Mouse (Mus musculus) Muller cell, postnatal 12 days (primary cell): ENCODE results near the gene Spen.

Experiments used
- DNase-seq: peaks from one replicate; pipeline ENCODE4 v3.0.0-alpha.2; 2015; ENCODE audit errors: inconsistent ontology term

Gene Spen

GRCm38 (mm10) chr4:141530979-141531378 is 7.4 kb downstream of the Spen start:
- DNase-seq = no peak

DNA sequence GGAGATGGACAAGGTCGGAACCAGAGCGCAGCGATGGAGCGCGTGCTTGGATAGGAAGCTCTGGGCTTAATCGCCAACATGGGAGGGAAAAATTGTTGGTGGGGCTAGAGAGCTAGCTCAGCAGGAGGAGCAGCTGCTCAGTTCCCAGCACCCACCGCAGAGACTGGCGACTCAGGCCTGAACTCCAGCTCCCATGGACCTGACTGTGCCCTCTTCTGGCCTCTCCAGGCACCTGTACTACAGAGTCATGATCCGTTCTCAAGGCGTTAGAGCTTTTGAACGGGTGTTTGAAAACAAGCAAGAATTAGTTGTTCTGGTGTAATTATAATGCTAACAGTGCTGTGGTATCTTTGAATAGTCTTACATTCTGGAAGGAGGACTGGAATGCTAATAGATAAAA is 9.5 kb downstream of the Spen start:
- no peak for DNase-seq

DNA sequence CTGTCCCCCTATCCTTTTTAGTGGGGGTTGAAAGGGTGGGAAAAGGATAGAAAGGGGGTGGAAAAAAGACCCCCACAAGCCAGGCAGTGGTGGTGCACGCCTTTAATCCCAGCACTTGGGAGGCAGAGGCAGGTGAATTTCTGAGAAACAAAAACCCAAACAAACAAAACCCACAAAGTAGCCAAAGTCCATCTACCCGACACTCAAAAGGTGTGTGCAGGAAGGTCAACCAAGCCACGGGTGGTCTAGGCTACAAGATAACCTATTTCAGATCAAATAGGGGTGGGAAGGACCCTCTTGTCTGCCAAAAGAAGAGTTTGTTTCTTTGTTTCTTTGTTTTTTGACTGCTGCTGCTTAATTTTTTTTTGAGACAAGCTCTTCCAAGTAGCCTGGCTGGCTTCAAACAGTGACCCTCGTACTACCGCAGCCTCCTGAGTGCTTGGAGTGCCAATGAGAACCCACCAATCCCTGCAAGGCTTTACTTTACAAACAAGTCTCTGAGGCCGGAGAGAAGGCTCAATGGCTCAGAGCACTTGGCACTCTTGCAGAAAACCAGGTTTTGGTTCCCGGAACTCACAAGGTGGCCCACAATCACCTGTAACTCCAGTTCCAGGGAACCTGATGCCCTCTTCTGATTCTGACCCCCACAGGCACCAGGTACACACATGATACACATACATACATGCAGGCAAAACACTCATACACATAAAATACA is 11.3 kb downstream of the Spen start:
- no peak for DNase-seq

GRCm38 (mm10) chr4:141525940-141526339 is 12.5 kb downstream of the Spen start:
- DNase-seq = no peak

DNA sequence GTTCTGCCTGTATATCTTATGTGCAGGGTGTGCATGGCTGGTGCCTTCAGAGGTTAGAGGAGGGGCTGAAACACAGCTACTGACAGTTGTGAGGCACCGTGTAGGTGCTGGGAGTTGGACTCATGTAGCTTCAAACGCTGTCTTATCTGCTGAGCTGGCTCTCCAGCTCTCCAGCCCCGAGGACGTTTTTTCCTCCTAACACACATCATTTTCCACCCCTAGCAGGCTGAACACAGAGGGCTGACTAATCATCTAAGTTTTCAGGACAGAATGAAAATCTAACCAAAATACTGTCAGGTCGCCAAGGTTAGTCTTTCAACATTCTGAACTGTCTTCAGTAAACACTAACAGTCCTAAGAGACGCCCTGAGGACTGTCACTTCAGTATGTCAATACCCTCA is 13.7 kb downstream of the Spen start:
- DNase-seq = peak; percentile 79

- DNase-seq = no peak
These were observed 15.3 kb downstream of the Spen start for GRCm38 (mm10) chr4:141523128-141523527.

- DNase-seq = no peak
These were observed 20.0 kb downstream of the Spen start for GRCm38 (mm10) chr4:141518386-141518785.

DNA sequence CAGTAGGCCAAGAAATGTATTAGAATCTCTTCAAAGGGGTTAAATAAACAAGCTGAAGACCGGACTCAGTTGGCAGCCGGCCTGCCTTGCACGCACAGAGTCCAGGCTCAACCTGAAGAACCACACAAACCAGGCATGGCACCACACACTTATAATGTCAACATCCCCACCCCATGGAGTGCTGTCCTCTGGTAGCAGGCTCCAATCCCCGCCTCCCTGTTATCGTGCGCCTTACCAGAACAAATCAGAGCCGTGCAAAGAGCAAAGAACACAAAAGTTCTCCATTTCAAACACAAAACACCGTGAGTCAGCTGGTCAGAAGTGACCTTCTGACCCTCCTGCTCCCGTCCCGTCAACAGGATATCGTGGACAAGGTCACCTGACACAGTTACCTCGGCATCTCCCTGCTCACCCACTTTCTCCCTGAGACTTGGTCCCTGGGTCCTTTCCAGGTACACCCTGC is 24.2 kb downstream of the Spen start:
- no peak for DNase-seq

DNA sequence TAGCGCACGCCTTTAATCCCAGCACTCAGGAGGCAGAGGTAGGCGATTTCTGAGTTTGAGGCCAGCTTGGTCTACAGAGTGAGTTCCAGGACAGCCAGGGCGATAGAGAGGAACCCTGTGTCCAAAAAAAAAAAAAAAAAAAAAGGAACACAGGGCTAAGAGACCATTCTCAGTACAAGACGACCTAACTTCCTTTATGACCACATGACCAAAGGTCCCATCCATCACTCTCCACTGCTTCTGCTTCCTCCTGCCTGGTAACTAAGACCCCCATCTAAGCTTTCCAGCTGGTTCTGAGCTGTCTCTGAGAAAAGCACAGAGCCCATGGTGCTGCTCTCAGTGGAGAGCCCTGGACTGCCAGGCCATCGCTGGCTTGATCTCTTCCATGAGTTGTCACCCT is 26.3 kb downstream of the Spen start:
- DNase-seq = no peak

DNA sequence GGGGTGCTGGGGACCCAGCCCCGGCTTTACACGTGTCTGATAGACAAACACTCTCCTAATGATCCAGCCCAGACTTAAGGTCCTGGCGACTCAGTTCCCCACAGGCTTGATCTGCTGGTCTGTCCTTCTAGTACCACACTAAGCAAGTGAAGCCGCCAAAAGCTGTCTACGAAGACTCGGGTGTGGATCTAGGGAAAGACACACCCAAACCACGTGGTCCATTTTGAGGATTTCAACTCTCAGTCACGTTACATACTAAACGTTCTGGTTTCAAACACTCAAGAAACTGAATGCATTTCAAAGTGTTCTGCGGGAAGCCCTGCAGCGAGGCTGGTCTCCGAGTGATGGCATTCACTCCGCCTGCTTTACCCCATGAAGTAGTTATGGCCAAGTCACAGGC is 27.9 kb downstream of the Spen start:
- DNase-seq = no peak

- DNase-seq = peak; percentile 49
These were observed 31.5 kb downstream of the Spen start for GRCm38 (mm10) chr4:141506893-141507292.

- peak; percentile 93 for DNase-seq
These were observed 32.0 kb downstream of the Spen start for GRCm38 (mm10) chr4:141506352-141506751.

GRCm38 (mm10) chr4:141505810-141506209 is 32.6 kb downstream of the Spen start:
- no peak for DNase-seq

- no peak for DNase-seq
These were observed 33.9 kb downstream of the Spen start for GRCm38 (mm10) chr4:141504471-141504870.

GRCm38 (mm10) chr4:141502723-141503122 is 35.7 kb downstream of the Spen start:
- DNase-seq = peak; percentile 20

DNA sequence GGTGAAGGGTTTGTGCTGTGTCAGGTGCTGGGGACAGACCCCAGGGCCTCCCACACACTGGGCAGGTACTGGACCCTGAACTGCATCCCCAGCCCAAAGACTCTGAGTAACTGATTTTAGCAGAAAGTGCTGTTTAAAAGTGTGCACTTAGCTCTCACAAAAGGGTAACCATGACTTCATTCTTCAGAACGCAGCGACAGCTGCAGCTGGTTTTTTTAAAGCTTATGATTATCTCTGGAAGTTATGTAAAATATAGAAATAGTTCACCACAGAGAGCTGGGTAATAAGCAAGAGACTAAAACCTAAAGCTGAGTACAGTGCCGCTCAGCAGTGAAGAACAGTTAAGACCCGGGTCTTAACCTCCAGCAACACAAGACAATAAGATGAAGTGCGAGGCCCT is 37.3 kb downstream of the Spen start:
- DNase-seq = no peak

DNA sequence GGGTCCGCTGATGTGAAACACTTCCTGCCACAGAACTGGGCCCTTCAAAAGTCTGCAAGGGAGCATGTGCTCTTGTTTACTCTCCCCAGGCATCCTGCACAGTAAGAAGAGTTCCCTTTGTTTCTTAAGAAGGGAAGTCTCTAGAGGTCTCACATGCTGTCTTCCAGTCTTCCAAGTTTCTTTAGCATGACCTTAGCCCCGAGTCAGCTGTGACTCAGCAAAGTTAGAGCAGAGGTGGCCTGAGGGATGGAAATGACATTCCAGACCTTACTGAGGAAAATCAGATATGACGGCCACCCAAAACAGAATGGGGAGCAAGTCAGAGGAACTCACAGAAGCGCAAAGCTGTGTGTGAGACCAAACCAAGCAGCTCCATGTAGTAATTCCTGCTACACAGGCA is 37.8 kb downstream of the Spen start:
- peak; percentile 24 for DNase-seq

GRCm38 (mm10) chr4:141488670-141489069 is 49.7 kb downstream of the Spen start:
- no peak for DNase-seq

DNA sequence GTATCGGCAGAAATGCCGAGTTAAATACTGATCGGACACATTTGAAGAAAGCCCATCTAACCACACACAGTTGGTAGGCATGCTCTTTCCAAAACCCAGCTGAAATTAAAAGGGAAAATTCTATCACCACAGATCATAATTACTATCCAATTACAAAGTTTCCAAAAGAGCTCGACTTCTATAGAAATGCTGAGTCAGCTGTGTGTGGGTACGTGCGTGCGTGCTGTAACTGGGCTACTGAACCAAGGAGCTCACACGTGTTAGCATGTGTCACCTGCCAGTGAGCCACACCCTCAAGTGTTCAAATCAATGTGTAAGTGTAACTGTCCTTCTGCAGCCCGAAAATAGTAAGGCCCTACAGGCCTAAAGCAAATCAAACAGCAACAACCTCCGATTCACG is 50.8 kb downstream of the Spen start:
- DNase-seq = no peak

DNA sequence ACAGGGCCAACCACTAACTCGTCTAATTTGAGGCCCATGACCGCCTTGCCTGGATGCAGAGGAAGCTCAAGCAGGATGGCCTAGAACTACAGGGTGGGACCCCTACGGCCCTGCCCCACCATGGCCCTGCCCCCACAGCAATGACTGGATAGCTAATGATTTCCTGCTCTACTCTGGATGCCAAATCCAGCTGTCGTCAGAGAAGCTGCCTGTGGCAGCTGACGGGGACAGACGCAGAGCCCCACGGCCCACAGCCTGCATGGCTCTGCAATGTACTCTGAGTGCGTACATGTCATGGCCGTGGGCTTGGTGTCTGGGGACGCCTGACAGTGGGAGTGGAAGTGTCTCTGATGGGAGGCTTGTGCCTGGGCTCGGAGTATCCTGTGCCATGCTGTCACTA is 54.3 kb downstream of the Spen start:
- DNase-seq = no peak

DNA sequence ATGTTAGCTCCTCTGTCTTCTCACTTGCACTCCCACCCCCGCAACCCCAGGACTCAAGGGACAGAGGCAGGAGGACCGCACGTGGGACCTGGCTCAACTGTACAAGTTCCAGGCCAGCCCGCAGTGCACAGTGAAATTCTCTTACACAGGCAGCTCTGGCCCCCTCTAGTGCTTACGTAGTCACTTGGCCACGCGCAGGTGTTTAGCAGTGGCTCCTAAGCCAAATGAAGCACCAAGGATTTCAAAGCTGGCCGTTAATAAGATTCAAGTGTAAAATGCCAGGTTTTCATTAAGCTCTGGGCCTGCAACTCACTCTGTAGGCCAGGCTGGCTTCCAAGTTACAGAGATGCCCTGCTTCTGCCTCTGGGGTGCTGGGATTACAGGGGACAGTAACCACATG is 59.0 kb downstream of the Spen start:
- DNase-seq = no peak

- no peak for DNase-seq
These were observed 59.6 kb downstream of the Spen start for GRCm38 (mm10) chr4:141478794-141479193.

GRCm38 (mm10) chr4:141478225-141478624 is 60.2 kb downstream of the Spen start:
- no peak for DNase-seq

GRCm38 (mm10) chr4:141477681-141478102 is 60.7 kb downstream of the Spen start:
- peak; percentile 51 for DNase-seq
